Mouse (Mus musculus) frontal cortex, postnatal 10 days (tissue): ENCODE measurements around the gene Rab32.
"Not testable (repeated sequence)": the region's sequence is repeated elsewhere in the genome, so short reads cannot be mapped to it uniquely, and the experiment has no call there.

Experiments
- DNase-seq, 2 experiments: peaks; one replicate each; pipeline ENCODE4 v3.0.0; 2022; ENCODE audit warnings: low spot score in 2 of 2, mixed read lengths in 1 of 2

Rab32 gene

DNA sequence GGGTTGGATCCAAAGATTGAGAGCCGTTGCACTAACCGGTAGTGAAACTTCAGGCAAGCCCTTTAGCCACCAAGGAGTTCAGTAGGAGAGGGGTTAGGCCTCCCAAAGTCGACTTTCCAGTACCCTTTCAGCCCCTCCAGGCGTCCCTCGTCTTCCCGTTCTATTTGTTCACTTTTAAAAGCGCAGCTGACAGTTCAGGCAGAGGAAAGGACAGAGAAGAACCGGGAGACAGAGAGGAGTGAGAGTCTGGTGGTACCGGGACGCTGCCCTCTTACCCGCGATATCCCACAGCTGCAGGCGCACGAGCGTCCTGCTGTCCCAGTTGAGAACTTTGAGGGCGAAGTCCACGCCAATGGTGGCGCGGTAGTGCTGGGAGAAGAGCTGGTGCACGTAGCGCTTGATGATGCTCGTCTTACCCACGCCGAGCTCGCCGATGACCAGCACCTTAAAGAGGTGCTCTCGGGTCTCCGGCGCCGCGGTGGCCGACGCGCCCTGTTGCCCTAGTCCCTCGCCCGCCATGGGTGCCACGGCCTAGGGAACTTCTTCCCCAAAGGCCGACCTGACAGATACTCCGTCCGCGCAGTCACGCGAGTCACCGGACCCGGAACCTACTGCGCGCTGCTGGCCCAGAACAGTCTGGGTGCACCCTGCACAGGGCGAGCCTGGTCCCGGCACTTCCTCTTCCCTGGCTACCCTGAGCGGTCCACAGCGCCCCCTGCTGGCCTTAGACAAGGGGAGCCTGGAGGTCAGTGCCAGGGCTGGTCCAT is at the start of gene Rab32:
Gene Rab32, minus strand, starts transcription at position 696 of the 767 bp plus-strand sequence.
- peak; percentile 63 to 82 for DNase-seq

DNA sequence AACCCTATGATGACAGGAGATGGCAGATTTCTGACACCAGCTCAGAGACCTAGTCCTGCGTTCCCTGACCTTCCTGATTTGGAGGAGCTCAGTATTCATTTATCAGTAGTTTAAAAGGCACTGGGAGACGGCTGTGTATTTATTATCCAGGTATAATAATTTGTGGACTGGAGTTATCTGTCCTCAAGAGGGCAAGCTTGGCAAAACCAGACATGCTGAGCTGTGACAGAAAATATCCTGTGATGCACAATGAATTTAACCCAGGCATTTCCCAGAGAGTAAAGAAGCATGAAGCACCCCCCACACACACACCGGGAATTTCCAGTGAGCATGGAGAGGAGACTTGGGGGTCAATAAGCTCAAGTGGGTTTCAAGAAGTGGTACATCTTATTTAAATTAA is 42.7 kb upstream of the Rab32 start:
- DNase-seq = no peak

DNA sequence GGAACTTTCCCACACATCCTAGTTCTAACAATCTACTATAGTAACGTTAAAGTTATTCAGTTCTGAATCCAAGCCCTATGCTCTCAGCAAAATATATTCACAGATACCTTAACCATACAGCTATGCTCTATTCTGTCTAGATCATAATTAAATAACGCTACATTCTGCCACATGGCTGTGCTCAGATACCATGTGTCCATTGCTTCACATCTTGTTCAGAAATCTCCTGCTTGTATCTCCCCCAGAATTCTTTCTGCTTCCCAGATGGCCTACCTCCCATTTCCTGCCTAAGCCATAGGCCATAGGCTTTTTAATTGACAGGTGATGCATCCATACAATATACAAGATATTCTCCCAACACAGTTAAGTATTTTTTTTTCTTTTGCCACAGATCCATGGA is 39.4 kb upstream of the Rab32 start:
- DNase-seq = not testable (repeated sequence)

- no peak for DNase-seq
Measured at GRCm38 (mm10) chr10:10580811-10581210, 22.7 kb upstream of the Rab32 start.

- no peak for DNase-seq
Measured at GRCm38 (mm10) chr10:10579821-10580220, 21.8 kb upstream of the Rab32 start.

GRCm38 (mm10) chr10:10558337-10558711 is 259 bp upstream of the Rab32 start:
- DNase-seq = no peak

- DNase-seq = no peak
Measured at GRCm38 (mm10) chr10:10557085-10557484, 980 bp downstream of the Rab32 start.

DNA sequence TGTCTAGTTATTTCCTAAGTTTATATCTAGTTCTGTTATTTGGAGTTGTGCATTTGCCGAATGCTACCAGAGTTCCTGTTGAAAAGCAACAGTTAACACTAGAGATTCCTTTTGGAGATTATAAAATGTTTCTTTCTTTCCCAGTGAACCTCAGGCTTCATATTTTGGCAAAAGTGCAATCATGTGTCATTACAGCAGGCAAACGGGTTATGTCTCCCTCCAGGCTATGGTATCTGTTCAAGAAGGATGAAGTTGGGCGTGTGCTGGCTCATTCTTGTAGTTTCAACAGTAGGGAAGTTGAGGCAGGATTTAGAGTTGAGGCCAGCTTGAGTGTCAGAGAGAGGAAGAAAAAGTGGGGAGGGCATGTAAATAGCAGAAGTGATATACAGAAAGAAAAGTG is 2.4 kb downstream of the Rab32 start:
- DNase-seq = no peak

DNA sequence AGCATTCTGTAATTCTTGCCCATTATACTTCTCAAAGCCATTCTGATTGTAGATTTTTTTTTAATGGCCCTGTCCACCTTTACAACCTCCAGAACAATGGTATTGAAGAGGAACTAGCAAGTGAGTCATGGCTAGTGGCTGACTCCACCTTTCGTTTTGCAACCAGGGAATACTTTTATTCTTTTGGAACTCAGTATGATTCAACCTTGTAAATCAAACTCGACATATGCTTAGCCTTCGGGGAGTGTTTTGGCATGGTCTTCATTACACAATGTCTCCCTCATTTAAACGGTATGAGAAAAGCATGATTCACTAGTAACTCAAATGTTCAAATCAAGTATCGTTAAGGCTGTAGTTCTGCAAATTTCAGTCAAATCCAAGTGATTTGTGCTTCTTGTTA is 2.8 kb downstream of the Rab32 start:
- DNase-seq = no peak

- no peak for DNase-seq
Measured at GRCm38 (mm10) chr10:10550134-10550533, 7.9 kb downstream of the Rab32 start.

GRCm38 (mm10) chr10:10546623-10547022 is 11.4 kb downstream of the Rab32 start:
- DNase-seq = no peak

DNA sequence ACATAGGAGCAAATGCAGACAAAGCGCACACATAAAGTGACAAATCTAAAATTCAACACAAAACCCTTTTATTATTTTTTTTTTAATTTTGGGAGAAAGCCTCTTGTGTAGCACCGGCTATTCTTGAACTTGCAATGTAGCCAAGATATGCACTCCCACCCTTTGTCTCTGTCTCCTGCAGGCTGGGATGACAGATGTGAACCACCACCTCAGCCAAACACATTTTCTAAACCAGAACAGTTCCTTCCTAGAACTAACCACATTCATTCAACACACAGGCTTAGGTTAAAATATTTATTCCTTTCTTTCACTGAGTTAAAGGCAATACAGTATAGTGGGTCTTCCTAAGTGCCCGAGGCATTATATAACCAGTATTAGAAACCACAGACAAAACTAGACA is 13.1 kb downstream of the Rab32 start:
- no peak for DNase-seq
